Mouse (Mus musculus) kidney, embryonic 15.5 days (tissue): ENCODE measurements around the gene Ugt2b35. TPM values are rescaled to one million over a fixed set of nuclear protein-coding genes. Genes with fewer than 3 reads are reported as not detected.
A peak's percentile ranks its signal among the peaks of the same experiment; 100 is the strongest.
"Not testable (repeated sequence)": the region's sequence is repeated elsewhere in the genome, so short reads cannot be mapped to it uniquely, and the experiment has no call there.

Experiments used
- ATAC-seq: fragments of 200-750 bp; cut with Nextera tagmentation; replicated peaks from 2 replicates; pipeline ENCODE4 v1.8.0; 2017; ENCODE audit warnings: moderate TSS enrichment; ENCODE audit not compliant: low FRiP score
- H3K27ac ChIP-seq: fragments of 300-500 bp; sonication (generic); 2 replicates; pipeline ENCODE4 v1.5.1; 2015; ENCODE audit warnings: mild to moderate bottlenecking, inconsistent platforms
- H3K27me3 ChIP-seq: fragments of 300-500 bp; sonication (generic); 2 replicates; pipeline ENCODE4 v1.6.1; 2015; ENCODE audit warnings: inconsistent platforms
- H3K36me3 ChIP-seq: fragments of 300-500 bp; sonication (generic); 2 replicates; pipeline ENCODE4 v1.6.1; 2015; ENCODE audit warnings: inconsistent platforms
- H3K4me1 ChIP-seq: fragments of 300-500 bp; sonication (generic); 2 replicates; pipeline ENCODE4 v1.6.1; 2015; ENCODE audit warnings: inconsistent platforms
- H3K4me2 ChIP-seq: fragments of 300-500 bp; sonication (generic); 2 replicates; pipeline ENCODE4 v1.6.1; 2015; ENCODE audit warnings: moderate library complexity, mild to moderate bottlenecking, inconsistent platforms
- H3K4me3 ChIP-seq: fragments of 300-500 bp; sonication (generic); replicated peaks from 2 replicates; pipeline ENCODE4 v1.5.1; 2015; ENCODE audit warnings: mild to moderate bottlenecking, inconsistent platforms
- H3K9ac ChIP-seq: fragments of 300-500 bp; sonication (generic); 2 replicates; pipeline ENCODE4 v1.6.1; 2015; ENCODE audit warnings: mild to moderate bottlenecking, inconsistent platforms
- H3K9me3 ChIP-seq: fragments of 300-500 bp; sonication (generic); replicated peaks from 2 replicates; pipeline ENCODE4 v1.6.1; 2016; ENCODE audit warnings: inconsistent platforms
- WGBS: fragments of 180-500 bp; shearing (Covaris S2); methylation state at CpG from one replicate; pipeline ENCODE4 v1.1.7; 2015; ENCODE audit warnings: mixed read lengths; 5-methylcytosine and 5-hydroxymethylcytosine counted together
- polyA plus RNA-seq: library from polyadenylated mRNA; unstranded; fragments of >200 nt; fragmentation: Nextera tagmentation; extraction: Ambion mirVana; gene quantifications from 2 replicates; pipeline ENCODE4 v1.2.1, GENCODE M21; 2015

The Ugt2b35 gene
- 0.04 TPM in 1 of 2 replicates, not detected in the other for polyA plus RNA-seq

DNA sequence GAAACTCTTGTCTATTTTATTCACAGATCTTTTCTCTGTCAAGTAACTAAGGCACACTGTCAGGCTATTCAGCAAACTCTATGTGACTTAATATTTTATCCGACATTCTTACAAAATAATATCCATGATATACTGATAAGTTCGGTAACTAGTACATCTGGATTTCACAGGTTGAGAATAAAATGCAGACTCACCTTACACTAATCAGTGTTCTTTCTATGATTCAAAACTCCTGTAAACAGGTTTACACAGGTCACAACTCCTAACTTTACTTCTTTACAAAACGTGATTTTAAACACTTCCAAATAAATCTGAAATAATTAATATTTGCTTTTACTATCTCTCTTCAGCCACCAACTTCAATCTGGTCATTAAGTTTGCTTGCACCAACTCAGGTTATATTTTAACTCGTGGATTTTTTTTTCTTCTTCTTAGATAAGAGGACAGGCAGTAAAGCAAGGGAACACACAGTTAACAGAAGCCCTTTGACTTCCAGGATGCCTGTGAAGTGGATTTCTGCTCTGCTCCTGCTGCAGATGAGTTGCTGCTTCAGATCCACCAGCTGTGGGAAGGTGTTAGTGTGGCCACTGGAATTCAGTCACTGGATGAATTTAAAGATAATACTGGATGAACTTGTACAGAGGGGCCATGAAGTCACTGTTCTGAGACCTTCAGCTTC, at the start of gene Ugt2b35:
Gene Ugt2b35, plus strand, starts transcription at position 466 of the 679 bp plus-strand sequence.
- no peak for ATAC-seq
- Histone ChIP-seq H3K4me1 (no peaks in the 10 kb centered on the region), H3K36me3 (no peaks in the 10 kb centered on the region)

DNA sequence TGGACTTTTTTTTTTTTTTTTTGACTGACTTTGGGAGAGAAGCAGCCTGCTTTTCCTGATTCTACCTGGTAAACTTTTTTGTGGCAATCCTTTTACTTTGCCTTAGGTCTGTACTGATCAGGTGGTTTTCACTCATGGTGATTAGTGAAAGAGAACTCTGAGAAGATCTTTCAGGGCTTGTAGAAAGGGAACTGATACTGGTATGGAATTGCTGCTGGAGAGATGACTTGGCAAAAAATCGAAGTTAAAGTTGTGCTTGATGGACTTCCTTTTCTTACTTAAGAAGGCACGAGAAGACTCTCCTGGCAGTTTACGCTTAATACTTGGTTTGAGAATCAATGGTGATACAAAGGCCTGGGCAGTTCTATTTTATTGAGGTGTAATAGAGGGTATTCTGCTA, 40.2 kb upstream of the Ugt2b35 start:
- no peak overlapping the region for H3K4me2 ChIP-seq
- ATAC-seq = no peak
- H3K36me3 ChIP-seq = no peaks in the 10 kb centered on the region
- H3K27me3 ChIP-seq = no peaks in the 10 kb centered on the region
- 86% methylated on average over 3 of the region's 3 CpGs for WGBS
- H3K27ac ChIP-seq = no peak overlapping the region
- H3K9me3 ChIP-seq = no peaks in the 10 kb centered on the region
- H3K4me1 ChIP-seq = no peaks in the 10 kb centered on the region
- H3K4me3 ChIP-seq = no peak overlapping the region
- no peak overlapping the region for H3K9ac ChIP-seq

More for the DNA sequence above, at the start of gene Ugt2b35:
- Histone ChIP-seq H3K4me2 (no peak within 1 kb of the TSS), H3K9ac (no peak within 1 kb of the TSS), H3K4me3 (no peak within 1 kb of the TSS), H3K27ac (no peak within 1 kb of the TSS), H3K9me3 (no peaks in the 10 kb centered on the region), H3K27me3 (no peaks in the 10 kb centered on the region)
- WGBS = 71% methylated on average over 4 of the region's 4 CpGs

DNA sequence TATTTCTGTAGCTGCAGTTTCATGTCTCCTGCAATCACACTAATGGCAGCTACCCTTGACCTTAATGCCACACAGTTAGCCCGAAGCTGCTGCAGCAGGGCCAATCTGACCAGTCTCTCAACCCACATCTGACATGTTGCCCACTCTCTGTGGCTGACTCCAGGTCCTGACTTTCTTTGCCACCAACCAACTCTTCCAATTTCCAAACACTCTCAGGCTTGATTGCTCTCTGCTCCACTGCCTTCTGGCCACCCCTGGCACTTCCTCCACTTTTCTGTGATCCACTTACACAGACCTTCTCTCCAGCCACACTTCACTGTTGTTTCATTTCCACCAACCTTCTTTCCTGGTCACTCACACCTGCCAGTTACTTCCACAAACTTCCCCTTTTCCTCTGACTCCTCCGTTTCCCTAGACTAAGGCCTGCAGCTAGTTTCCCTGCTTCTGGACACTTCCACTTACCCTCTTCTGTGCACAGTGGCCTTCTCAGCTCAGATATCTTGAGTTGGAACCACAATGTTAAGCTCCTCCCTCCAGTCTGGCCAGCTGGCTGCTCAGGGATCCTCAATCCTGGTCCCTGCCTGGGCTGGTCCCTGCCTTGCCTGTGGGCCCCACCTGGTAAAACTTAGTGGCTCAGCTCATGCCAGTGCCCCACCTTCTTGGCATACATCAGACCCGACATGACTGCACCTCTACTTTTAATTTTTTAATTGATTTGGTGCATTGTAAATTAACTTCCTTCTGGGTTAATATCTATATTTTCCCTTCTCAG, 38.9 kb upstream of the Ugt2b35 start:
- no peaks in the 10 kb centered on the region for H3K4me1 ChIP-seq
- no peaks in the 10 kb centered on the region for H3K36me3 ChIP-seq
- H3K4me2 ChIP-seq = no peak overlapping the region
- H3K9ac ChIP-seq = no peak overlapping the region
- H3K27me3 ChIP-seq = no peaks in the 10 kb centered on the region
- no peak overlapping the region for H3K27ac ChIP-seq
- H3K4me3 ChIP-seq = no peak overlapping the region
- peak; percentile 58 for ATAC-seq
- WGBS = 68% methylated on average over 3 of the region's 3 CpGs
- no peaks in the 10 kb centered on the region for H3K9me3 ChIP-seq

DNA sequence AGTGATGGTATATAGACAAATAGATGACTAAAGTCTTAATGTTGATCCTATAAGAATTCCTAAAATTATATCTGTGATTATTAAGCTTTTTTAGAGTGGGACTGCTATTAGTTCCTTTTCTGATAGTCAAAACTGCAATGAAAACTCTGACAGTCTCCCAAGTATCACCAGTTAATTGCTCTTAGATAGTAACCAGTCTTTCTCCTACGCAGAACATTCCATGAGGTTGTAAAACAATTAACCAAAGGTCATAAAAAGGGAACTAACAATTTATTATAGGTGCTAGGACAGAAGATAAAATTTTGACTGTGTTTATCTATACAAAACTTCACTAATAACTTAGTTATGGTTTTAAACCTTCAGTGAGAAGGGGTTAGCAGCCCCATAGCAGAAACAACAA, 37.8 kb upstream of the Ugt2b35 start:
- not testable (repeated sequence) for H3K4me1 ChIP-seq, H3K4me3 ChIP-seq, H3K4me2 ChIP-seq, H3K27me3 ChIP-seq, H3K9me3 ChIP-seq, H3K36me3 ChIP-seq, H3K27ac ChIP-seq, H3K9ac ChIP-seq, ATAC-seq
- 16% methylated on average over 1 of the region's 1 CpGs for WGBS

DNA sequence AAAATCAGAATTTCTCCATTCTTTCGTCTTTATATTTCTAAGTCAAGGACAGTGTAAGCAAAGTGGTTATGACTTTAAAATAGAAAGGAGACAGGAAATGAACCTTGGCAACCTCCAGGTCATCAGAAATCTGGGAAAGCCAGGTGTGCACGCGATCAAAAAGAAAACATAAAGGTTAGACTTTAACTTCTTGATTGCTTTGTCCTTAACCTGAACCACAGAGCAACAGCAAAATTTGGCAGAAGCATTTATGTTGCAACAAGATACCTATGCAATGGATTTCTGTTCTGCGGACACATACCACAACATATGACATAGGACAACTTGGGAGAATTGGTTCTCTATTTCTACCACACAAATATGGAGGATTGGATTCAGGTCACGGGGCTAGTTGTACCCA, 33.4 kb upstream of the Ugt2b35 start:
- H3K4me1 ChIP-seq, H3K9me3 ChIP-seq, H3K27me3 ChIP-seq, H3K27ac ChIP-seq, H3K4me2 ChIP-seq, H3K9ac ChIP-seq, H3K36me3 ChIP-seq, H3K4me3 ChIP-seq, ATAC-seq: not testable (repeated sequence)
- 84% methylated on average over 5 of the region's 5 CpGs for WGBS

DNA sequence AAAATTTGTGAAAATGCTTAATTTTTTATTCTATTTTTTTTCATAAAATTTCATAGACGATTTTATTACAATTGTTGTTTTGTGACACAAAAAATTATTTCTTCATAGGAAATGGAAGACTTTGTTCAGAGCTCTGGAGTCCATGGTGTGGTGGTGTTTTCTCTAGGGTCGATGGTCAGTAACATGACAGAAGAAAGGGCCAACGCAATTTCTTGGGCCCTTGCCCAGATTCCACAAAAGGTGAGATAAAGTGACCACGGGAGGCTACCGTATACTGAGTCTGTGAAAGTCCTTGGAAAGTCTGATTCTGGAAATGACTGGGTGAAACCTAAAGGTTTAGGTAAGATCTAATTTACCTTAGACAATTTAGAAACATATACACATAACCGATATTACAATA, 4.1 kb downstream of the Ugt2b35 start:
- no peaks in the 10 kb centered on the region for H3K9me3 ChIP-seq
- ATAC-seq = no peak
- H3K4me1 ChIP-seq = no peaks in the 10 kb centered on the region
- WGBS = 82% methylated on average over 6 of the region's 6 CpGs
- H3K9ac ChIP-seq = no peak overlapping the region
- H3K27me3 ChIP-seq = no peaks in the 10 kb centered on the region
- H3K27ac ChIP-seq = no peak overlapping the region
- H3K36me3 ChIP-seq = no peaks in the 10 kb centered on the region
- H3K4me2 ChIP-seq = no peak overlapping the region
- no peak overlapping the region for H3K4me3 ChIP-seq

DNA sequence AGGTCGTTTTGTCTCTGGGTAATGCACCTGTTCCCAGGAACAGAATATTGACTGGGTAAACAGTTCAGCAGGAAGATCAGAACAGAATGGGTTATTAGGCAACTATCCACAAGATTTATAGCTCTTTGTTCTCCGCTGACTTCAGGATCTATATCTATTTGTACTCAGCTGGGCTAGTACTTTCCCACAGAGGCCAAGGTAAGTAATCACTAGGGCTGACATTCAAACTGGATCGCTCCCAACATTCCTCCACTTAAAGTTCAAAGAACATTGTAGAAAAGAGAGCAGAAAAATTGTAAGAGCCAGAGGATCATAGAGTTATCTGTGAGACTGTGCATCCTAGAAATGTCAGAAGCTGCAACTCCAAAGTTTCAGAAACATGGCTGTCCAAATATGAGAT, 14.8 kb downstream of the Ugt2b35 start:
- Histone ChIP-seq H3K36me3 (no peaks in the 10 kb centered on the region), H3K27ac (no peak overlapping the region), H3K9me3 (no peaks in the 10 kb centered on the region), H3K27me3 (no peaks in the 10 kb centered on the region), H3K4me3 (no peak overlapping the region), H3K4me2 (no peak overlapping the region), H3K9ac (no peak overlapping the region), H3K4me1 (no peaks in the 10 kb centered on the region)
- ATAC-seq = no peak
- 70% methylated on average over 3 of the region's 3 CpGs for WGBS

DNA sequence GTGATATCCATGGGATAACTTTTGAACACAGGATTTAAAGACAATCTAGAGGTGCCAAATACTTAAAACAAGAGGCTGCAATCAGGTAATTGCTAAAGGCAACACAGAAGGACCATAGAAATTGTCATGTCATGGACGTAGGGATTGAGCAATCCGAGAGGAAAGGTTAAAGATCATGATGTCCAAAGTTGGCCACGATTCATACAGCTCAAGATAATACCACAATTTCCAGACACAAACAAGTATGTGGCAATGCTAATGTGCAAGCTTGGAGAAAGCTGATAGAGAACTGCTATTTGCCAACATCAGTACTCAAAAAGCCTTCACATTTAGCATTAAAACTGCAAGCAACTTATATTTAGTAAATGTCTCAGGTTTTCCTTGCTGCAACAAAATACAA, 26.7 kb downstream of the Ugt2b35 start:
- Histone ChIP-seq H3K36me3 (no peaks in the 10 kb centered on the region), H3K4me1 (no peaks in the 10 kb centered on the region), H3K4me3 (no peak overlapping the region), H3K9ac (no peak overlapping the region), H3K27ac (no peak overlapping the region), H3K4me2 (no peak overlapping the region), H3K27me3 (no peaks in the 10 kb centered on the region), H3K9me3 (no peaks in the 10 kb centered on the region)
- no peak for ATAC-seq
- WGBS = 75% methylated on average over 3 of the region's 3 CpGs

DNA sequence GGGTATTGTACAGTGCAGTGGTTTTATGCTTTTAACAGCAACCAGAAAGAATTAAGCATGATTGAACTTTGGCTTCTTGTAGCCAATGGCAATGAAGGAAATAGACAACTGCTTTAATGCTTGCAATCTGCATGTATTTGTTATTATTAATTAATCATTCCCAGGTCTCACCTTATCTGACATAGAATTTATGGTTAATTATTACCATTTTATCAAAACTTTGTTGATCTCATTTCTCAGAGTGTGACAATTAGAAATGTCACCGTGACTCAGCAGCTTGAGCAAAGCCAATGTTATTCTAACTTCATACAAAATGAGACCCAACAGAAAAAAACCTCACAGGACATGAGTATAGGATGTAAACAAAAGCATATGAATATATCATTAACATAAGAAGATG, 30.0 kb downstream of the Ugt2b35 start:
- WGBS = 80% methylated on average over 1 of the region's 1 CpGs
- no peak overlapping the region for H3K4me3 ChIP-seq
- no peaks in the 10 kb centered on the region for H3K4me1 ChIP-seq
- H3K27ac ChIP-seq = no peak overlapping the region
- H3K9me3 ChIP-seq = no peaks in the 10 kb centered on the region
- no peak overlapping the region for H3K9ac ChIP-seq
- ATAC-seq = no peak
- no peak overlapping the region for H3K4me2 ChIP-seq
- H3K27me3 ChIP-seq = no peaks in the 10 kb centered on the region
- H3K36me3 ChIP-seq = no peaks in the 10 kb centered on the region

Other genes starting within 250 kb of the Ugt2b35 start
- gene Ythdc1, start 196.6 kb upstream of the Ugt2b35 start, polyA plus RNA-seq = 40.3 and 40.7 TPM in 2 replicates
- gene Ugt2b34, start 93.9 kb upstream of the Ugt2b35 start, polyA plus RNA-seq = 8.5 and 10.1 TPM in 2 replicates
- gene Ugt2b1, start 74.3 kb upstream of the Ugt2b35 start, polyA plus RNA-seq = not detected in 2 replicates
- 0.39 and 0.46 TPM in 2 replicates for gene Ugt2b36, start 91.7 kb downstream of the Ugt2b35 start, polyA plus RNA-seq
- 12.8 and 13.5 TPM in 2 replicates for gene Ugt2b5, start 139.5 kb downstream of the Ugt2b35 start, polyA plus RNA-seq